Mouse (Mus musculus) cerebellum, adult 2 months (tissue): Measurements from ENCODE around the gene Zfp462.

Source experiments
- CTCF ChIP-seq: fragments of 200-500 bp; IDR thresholded peaks from 2 replicates; pipeline ENCODE4 v1.5.1; 2011; ENCODE audit warnings: low read depth, mild to moderate bottlenecking, control low read depth, low read length, moderate library complexity, borderline replicate concordance; ENCODE audit not compliant: insufficient read depth
- POLR2A ChIP-seq: fragments of 200-500 bp; IDR thresholded peaks from 2 replicates; pipeline ENCODE4 v1.6.1; 2011; ENCODE audit warnings: low read length, control low read depth, borderline replicate concordance; ENCODE audit not compliant: insufficient read depth

DNA sequence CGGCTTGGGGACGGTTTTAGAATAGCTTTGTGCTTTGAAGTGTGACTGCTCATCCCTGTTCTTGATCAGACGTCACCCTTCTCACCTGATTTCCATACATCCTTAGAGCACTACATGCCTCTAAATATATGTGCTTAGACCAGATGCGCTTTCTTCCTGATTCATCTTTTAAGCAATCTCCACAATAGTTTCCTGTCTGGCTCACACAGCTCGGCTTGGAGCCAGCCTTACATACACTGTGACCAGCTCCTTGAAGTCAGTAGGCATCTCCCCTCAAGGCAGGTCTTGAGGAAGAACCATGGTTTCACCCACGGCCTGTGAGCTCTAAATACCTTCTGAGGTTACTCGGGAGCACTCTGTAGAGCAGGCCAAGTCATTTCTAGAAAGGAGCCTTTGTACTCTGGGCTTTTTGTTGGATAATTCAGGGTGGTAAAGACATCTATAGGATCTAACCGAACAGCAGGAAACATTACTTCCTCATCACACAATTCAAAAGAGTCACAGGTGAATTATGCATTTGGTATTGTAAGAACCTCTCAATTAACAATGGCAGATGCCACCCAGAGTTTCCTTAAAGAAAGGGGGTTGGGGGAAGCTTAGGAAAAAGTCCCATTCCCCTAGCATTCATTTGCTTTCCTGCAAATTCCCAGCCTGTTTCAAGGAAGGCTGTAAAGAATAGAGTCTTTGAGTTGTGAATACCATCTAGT, 95.6 kb downstream of the Zfp462 start:
- TF ChIP-seq POLR2A (no peak), CTCF (no peak)
